Mouse (Mus musculus): ENCODE measurements at regions not wholly inside any gene's neighbourhood (a gene's known extent, or its start where the extent isn't known, plus 50 kb on each side); places are given as distances from the start of the nearest gene placed in this dataset.

- WGBS (ENCODE audit: insufficient replicate concordance), result 66% methylated on average over 5 of the region's 5 CpGs
- no peak overlapping the region for H3K4me2 ChIP-seq (ENCODE audit: low read depth, low read length)
- no peaks in the 10 kb centered on the region for H3K36me3 ChIP-seq (replicated peaks; ENCODE audit: insufficient read depth, low read length)
- DNase-seq, result no peak
- no peaks in the 10 kb centered on the region for H3K4me1 ChIP-seq (ENCODE audit: insufficient read depth)
- no peaks in the 10 kb centered on the region for H3K27me3 ChIP-seq (ENCODE audit: insufficient read depth, low read length)
- H3K4me3 ChIP-seq (ENCODE audit: low read depth, low read length), result no peak overlapping the region
- no peak for ATAC-seq
- no peaks in the 10 kb centered on the region for H3K9me3 ChIP-seq (ENCODE audit: low read length)
- no peak overlapping the region for H3K9ac ChIP-seq (replicated peaks)
- no peak for TF ChIP-seq CTCF (IDR thresholded peaks at IDR 0.05; ENCODE audit: low read depth)
- TF ChIP-seq EP300 (IDR thresholded peaks at IDR 0.05; ENCODE audit: low read depth), result no peak
- no peak overlapping the region for H3K27ac ChIP-seq (ENCODE audit: low read depth)
Observed at GRCm38 (mm10) chr13:89394717-89395344, 144.8 kb upstream of the Hapln1 start.

- DNase-seq (no peak), ATAC-seq (no peak)
- Histone ChIP-seq H3K9ac (replicated peaks) (no peak overlapping the region), H3K9me3 (ENCODE audit: low read length) (no peaks in the 10 kb centered on the region), H3K4me2 (ENCODE audit: low read depth, low read length) (no peak overlapping the region), H3K36me3 (replicated peaks; ENCODE audit: insufficient read depth, low read length) (no peaks in the 10 kb centered on the region), H3K27me3 (ENCODE audit: insufficient read depth, low read length) (no peaks in the 10 kb centered on the region), H3K4me3 (ENCODE audit: low read depth, low read length) (no peak overlapping the region), H3K27ac (ENCODE audit: low read depth) (no peak overlapping the region), H3K4me1 (ENCODE audit: insufficient read depth) (no peaks in the 10 kb centered on the region)
- WGBS (ENCODE audit: insufficient replicate concordance), result 55% methylated on average over 3 of the region's 3 CpGs
- TF ChIP-seq CTCF (IDR thresholded peaks at IDR 0.05; ENCODE audit: low read depth), result no peak
- TF ChIP-seq EP300 (IDR thresholded peaks at IDR 0.05; ENCODE audit: low read depth), result no peak
Observed at GRCm38 (mm10) chr13:89395851-89396250, 143.7 kb upstream of the Hapln1 start.

DNA sequence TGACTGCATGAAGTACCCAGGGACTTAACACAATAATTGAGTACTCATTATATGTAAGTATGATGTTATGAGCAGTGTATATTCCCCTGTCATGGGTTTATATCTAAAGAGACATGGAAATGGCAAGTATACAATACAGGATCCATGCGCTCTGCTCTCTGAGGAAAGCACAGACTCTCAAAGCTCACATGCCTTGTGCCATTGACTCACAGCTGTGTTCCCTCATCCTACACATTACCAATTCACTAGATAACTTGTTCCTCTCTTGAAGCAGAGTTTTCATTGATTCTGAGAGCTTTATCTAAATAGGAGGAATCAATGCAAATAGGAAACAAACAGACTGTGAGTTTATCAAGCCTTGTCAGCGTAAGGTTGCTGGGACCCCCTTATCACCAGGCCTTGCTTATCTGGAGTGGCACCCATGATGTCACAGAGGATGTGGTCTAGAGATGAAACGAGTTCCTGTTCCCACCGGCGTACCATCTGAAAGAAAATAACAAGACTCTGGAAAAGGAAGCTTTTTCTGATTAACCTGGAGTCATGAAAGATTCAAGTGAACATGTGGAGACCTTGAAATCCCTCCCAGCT lies 138.4 kb upstream of the Hapln1 start:
- H3K27ac ChIP-seq (ENCODE audit: low read depth), result no peak overlapping the region
- H3K9me3 ChIP-seq (ENCODE audit: low read length), result no peaks in the 10 kb centered on the region
- 20% methylated on average over 5 of the region's 5 CpGs for WGBS (ENCODE audit: insufficient replicate concordance)
- H3K27me3 ChIP-seq (ENCODE audit: insufficient read depth, low read length), result no peaks in the 10 kb centered on the region
- no peak for ATAC-seq
- TF ChIP-seq CTCF (IDR thresholded peaks at IDR 0.05; ENCODE audit: low read depth) (no peak), EP300 (IDR thresholded peaks at IDR 0.05; ENCODE audit: low read depth) (no peak)
- no peak overlapping the region for H3K4me3 ChIP-seq (ENCODE audit: low read depth, low read length)
- no peak overlapping the region for H3K4me2 ChIP-seq (ENCODE audit: low read depth, low read length)
- no peak overlapping the region for H3K9ac ChIP-seq (replicated peaks)
- no peak for DNase-seq
- no peaks in the 10 kb centered on the region for H3K4me1 ChIP-seq (ENCODE audit: insufficient read depth)
- H3K36me3 ChIP-seq (replicated peaks; ENCODE audit: insufficient read depth, low read length), result no peaks in the 10 kb centered on the region

DNA sequence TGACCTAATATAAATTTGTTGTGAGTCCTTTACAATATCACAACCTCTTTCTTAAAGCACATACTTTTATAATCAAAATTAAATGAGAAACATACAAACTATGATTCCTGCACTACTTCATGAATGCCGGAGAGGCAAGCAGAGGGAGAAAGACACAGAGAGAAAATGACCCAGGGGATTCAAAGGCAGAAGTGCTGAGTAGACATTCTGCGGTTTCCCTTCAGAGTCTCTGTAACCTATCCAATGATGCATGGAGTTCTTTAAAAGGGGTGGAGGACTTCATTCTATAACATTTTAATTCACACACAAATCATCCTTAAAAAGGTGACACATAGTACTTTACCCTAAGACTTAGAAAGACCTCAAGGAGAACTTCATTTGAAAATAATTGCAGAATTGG lies 129.1 kb upstream of the Hapln1 start:
- DNase-seq, result no peak
- H3K4me1 ChIP-seq (ENCODE audit: insufficient read depth), result no peaks in the 10 kb centered on the region
- ATAC-seq, result no peak
- H3K9ac ChIP-seq (replicated peaks), result no peak overlapping the region
- H3K4me3 ChIP-seq (ENCODE audit: low read depth, low read length), result no peak overlapping the region
- no peak overlapping the region for H3K27ac ChIP-seq (ENCODE audit: low read depth)
- no peaks in the 10 kb centered on the region for H3K36me3 ChIP-seq (replicated peaks; ENCODE audit: insufficient read depth, low read length)
- TF ChIP-seq EP300 (IDR thresholded peaks at IDR 0.05; ENCODE audit: low read depth) (no peak), CTCF (IDR thresholded peaks at IDR 0.05; ENCODE audit: low read depth) (no peak)
- no peak overlapping the region for H3K4me2 ChIP-seq (ENCODE audit: low read depth, low read length)
- H3K27me3 ChIP-seq (ENCODE audit: insufficient read depth, low read length), result no peaks in the 10 kb centered on the region
- WGBS (ENCODE audit: insufficient replicate concordance), result 76% methylated on average over 2 of the region's 2 CpGs
- no peaks in the 10 kb centered on the region for H3K9me3 ChIP-seq (ENCODE audit: low read length)

- no peaks in the 10 kb centered on the region for H3K27me3 ChIP-seq (ENCODE audit: insufficient read depth, low read length)
- WGBS (ENCODE audit: insufficient replicate concordance), result 79% methylated on average over 1 of the region's 1 CpGs
- H3K36me3 ChIP-seq (replicated peaks; ENCODE audit: insufficient read depth, low read length), result no peaks in the 10 kb centered on the region
- no peak overlapping the region for H3K4me3 ChIP-seq (ENCODE audit: low read depth, low read length)
- no peak overlapping the region for H3K9ac ChIP-seq (replicated peaks)
- no peaks in the 10 kb centered on the region for H3K9me3 ChIP-seq (ENCODE audit: low read length)
- H3K4me2 ChIP-seq (ENCODE audit: low read depth, low read length), result no peak overlapping the region
- DNase-seq (no peak), ATAC-seq (no peak)
- TF ChIP-seq EP300 (IDR thresholded peaks at IDR 0.05; ENCODE audit: low read depth) (no peak), CTCF (IDR thresholded peaks at IDR 0.05; ENCODE audit: low read depth) (no peak)
- no peak overlapping the region for H3K27ac ChIP-seq (ENCODE audit: low read depth)
- H3K4me1 ChIP-seq (ENCODE audit: insufficient read depth), result no peaks in the 10 kb centered on the region
Observed at GRCm38 (mm10) chr13:89412768-89413487, 126.7 kb upstream of the Hapln1 start.

- no peaks in the 10 kb centered on the region for H3K9me3 ChIP-seq (ENCODE audit: low read length)
- no peak overlapping the region for H3K27ac ChIP-seq (ENCODE audit: low read depth)
- H3K36me3 ChIP-seq (replicated peaks; ENCODE audit: insufficient read depth, low read length), result no peaks in the 10 kb centered on the region
- H3K4me3 ChIP-seq (ENCODE audit: low read depth, low read length), result no peak overlapping the region
- no peak overlapping the region for H3K9ac ChIP-seq (replicated peaks)
- H3K27me3 ChIP-seq (ENCODE audit: insufficient read depth, low read length), result no peaks in the 10 kb centered on the region
- ATAC-seq (no peak), DNase-seq (no peak)
- no peaks in the 10 kb centered on the region for H3K4me1 ChIP-seq (ENCODE audit: insufficient read depth)
- no peak overlapping the region for H3K4me2 ChIP-seq (ENCODE audit: low read depth, low read length)
- WGBS (ENCODE audit: insufficient replicate concordance), result 55% methylated on average over 3 of the region's 3 CpGs
- no peak for TF ChIP-seq EP300 (IDR thresholded peaks at IDR 0.05; ENCODE audit: low read depth)
- no peak for TF ChIP-seq CTCF (IDR thresholded peaks at IDR 0.05; ENCODE audit: low read depth)
Observed at GRCm38 (mm10) chr13:89418804-89419203, 120.8 kb upstream of the Hapln1 start.
